Mouse (Mus musculus) cerebellum, adult 18-20 months (tissue): ENCODE results near the gene Aqp12.

Experiments used
- DNase-seq, 2 experiments: peaks; one replicate each; pipeline ENCODE4 v3.0.0; 2021

The Aqp12 gene

GRCm38 (mm10) chr1:93018716-93019115 is 12.6 kb downstream of the Aqp12 start:
- DNase-seq = peak; percentile 65 to 69

- no peak for DNase-seq
These were observed 14.5 kb downstream of the Aqp12 start for GRCm38 (mm10) chr1:93020602-93021001.

GRCm38 (mm10) chr1:93026600-93026999 is 20.5 kb downstream of the Aqp12 start:
- DNase-seq = no peak

DNA sequence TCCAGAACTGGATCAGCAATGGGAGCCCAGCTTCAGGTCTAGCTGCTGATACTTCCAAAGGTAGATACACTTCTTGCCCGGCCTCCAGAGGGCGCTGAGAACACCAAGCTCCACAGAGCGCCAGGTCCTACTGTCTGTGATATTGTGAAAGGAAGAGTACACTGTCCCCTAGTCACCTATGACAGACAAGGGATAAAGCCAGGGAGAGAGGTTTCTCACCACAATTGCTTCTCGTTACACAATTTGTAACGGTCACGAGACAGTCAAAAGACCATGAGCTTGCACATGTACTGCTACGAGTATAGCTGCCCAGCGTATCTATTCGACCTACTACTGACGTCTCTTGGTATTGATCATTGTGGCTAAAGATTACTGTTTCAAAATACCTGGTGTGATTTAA is 23.3 kb downstream of the Aqp12 start:
- DNase-seq = no peak

GRCm38 (mm10) chr1:93030060-93030459 is 23.9 kb downstream of the Aqp12 start:
- no peak for DNase-seq

DNA sequence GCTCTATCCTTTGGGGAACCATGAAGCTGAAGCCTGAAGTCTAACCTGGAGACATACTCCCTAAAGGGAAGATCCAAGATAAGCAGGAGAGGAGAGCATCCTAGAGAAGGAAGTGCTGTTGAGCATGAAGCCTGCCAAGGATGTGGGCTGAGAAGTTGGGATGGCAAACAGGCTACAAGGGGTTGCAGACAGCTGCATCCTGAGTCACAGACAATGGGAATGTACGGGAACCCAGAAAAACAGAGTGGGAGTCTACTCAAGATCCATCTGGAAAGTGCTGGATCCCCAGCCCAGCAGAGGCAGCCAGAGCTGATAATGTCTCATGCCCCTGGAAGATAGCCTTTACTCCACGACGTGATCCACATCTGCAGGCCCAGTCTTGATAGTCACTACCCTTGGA is 25.1 kb downstream of the Aqp12 start:
- DNase-seq = no peak

DNA sequence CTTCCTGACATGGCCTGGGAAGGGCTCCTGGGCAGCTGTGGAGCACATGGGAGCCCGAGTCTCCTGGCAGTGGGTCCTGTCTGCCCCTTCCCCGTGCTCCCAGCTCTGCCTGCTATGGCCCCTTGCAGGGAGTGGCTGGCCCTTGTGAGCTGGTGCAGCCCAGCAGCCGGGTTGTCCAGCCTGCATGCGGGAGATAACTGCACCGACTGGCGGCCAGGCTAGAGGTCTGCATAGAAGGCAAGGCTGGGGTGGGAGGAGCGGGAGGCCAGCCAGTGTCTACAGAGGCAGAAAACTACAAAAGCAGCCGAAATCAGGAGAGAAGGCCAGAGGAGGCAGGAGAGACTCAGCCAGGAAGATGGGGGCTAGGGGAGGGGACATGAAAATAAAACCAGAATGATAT is 27.9 kb downstream of the Aqp12 start:
- no peak for DNase-seq

DNA sequence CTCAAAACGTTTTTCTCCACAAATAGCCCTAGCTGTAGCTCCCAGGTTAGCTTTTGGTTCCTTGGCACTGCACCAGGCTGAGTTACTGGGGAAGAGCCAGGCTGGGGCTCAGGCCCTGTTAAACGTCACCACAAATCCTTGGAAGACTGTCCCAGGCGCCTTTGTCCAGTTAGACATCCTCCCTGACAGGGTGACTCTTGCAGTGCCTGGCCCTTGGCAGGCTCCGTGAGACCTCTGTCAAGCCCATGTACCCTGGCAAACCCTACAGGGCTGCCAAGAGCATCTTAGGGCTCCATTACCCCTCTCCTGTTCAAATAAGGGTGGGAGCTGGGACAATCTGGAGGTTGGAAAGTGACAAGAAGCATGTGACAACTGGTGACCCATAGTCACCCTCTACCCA is 29.8 kb downstream of the Aqp12 start:
- no peak for DNase-seq

- no peak for DNase-seq
These were observed 40.1 kb downstream of the Aqp12 start for GRCm38 (mm10) chr1:93046153-93046789.

GRCm38 (mm10) chr1:93050071-93050470 is 43.9 kb downstream of the Aqp12 start:
- peak; percentile 68 to 76 for DNase-seq

- DNase-seq = no peak
These were observed 45.1 kb downstream of the Aqp12 start for GRCm38 (mm10) chr1:93051124-93051833.
